In the genomic region with DNA sequence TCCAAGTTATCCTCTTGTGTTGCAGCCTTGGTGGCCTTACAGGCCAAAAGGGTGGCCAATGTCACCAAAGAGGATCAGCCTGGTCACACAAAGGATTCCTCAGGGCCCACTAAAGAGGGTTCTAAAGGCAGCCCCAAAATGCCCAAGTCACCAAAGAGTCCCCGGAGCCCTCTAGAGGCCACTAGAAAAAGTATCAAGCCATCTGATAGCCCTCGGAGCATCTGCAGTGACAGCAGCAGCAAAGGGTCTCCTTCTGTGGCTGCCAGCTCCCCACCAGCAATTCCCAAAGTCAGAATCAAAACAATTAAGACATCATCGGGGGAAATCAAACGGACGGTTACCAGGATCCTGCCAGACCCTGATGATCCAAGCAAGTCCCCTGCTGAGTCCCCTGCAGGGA, we compare ENCODE assay signal across 12 mouse cellular contexts. TPM values are rescaled to one million over a fixed set of nuclear protein-coding genes. Genes with fewer than 3 reads are reported as not detected.
DNase-seq lines count a peak whose midpoint lies in the region; ATAC-seq and TF ChIP-seq lines count a peak whose summit lies in the region.
"Had no signal": no experiment of that assay in that cellular context is flagged by ENCODE, and none has a peak within 500 bp of the region (broad histone marks: within the 10 kb centered on the region; RNA-seq: fewer than 3 reads in every experiment).

No protein-coding gene starts in this region.

- no peaks in the 10 kb centered on the region for H3K4me1 ChIP-seq in heart, postnatal 0 days (ENCODE audit: control insufficient read depth, insufficient read depth)
- no peaks in the 10 kb centered on the region for H3K4me1 ChIP-seq in lung, postnatal 0 days (ENCODE audit: insufficient read depth, low read depth, low read length)
- H3K4me1 ChIP-seq: limb, embryonic 15.5 days; midbrain, embryonic 10.5 days had no signal

- 58% methylated on average over 5 of the region's 5 CpGs for WGBS in heart, postnatal 0 days
- WGBS in lung, postnatal 0 days, result 71% methylated on average over 5 of the region's 5 CpGs

- no peak for DNase-seq in heart, postnatal 0 days (ENCODE audit: low spot score)
- no peak for DNase-seq in heart, postnatal 4 days
- DNase-seq in lung, postnatal 0 days (ENCODE audit: low spot score), result no peak
- no peak for DNase-seq in lung, postnatal 14 days
- DNase-seq in cerebellum, adult 18-20 months, result peak; percentile 26 to 32
- peak; percentile 11 for DNase-seq in retina, postnatal 1 day
- DNase-seq in gastrocnemius, adult 18-20 months (ENCODE audit: low spot score), result no peak
- DNase-seq in ovary, postnatal 36 days (ENCODE audit: low spot score), result no peak

- TF ChIP-seq CTCF in heart, postnatal 0 days (IDR thresholded peaks at IDR 0.05; ENCODE audit: low read depth), result peak; percentile 30
- TF ChIP-seq CTCF in lung, postnatal 0 days (IDR thresholded peaks at IDR 0.05), result peak; percentile 49

- no peak for TF ChIP-seq EP300 in heart, postnatal 0 days (IDR thresholded peaks at IDR 0.05; ENCODE audit: low read depth)
- no peak for TF ChIP-seq EP300 in lung, postnatal 0 days (IDR thresholded peaks at IDR 0.05)

- no peak overlapping the region for H3K4me2 ChIP-seq in heart, postnatal 0 days (ENCODE audit: low read depth, low read length)
- H3K4me2 ChIP-seq in lung, postnatal 0 days (replicated peaks; ENCODE audit: low read depth, low read length), result no peak overlapping the region
- H3K4me2 ChIP-seq: hindbrain, embryonic 14.5 days; limb, embryonic 15.5 days had no signal

- H3K9me3 ChIP-seq in heart, postnatal 0 days (replicated peaks; ENCODE audit: control insufficient read depth, low read length), result no peaks in the 10 kb centered on the region
- H3K9me3 ChIP-seq in lung, postnatal 0 days (ENCODE audit: low read length), result no peaks in the 10 kb centered on the region
- H3K9me3 ChIP-seq: limb, embryonic 15.5 days; midbrain, embryonic 10.5 days had no signal

- no peak for ATAC-seq in heart, postnatal 0 days (ENCODE audit: insufficient read depth, low read depth)
- ATAC-seq in lung, postnatal 0 days, result no peak

- no peak overlapping the region for H3K9ac ChIP-seq in heart, postnatal 0 days (replicated peaks; ENCODE audit: low read depth, low read length)
- H3K9ac ChIP-seq in lung, postnatal 0 days (replicated peaks; ENCODE audit: low read depth), result no peak overlapping the region
- H3K9ac ChIP-seq: hindbrain, embryonic 14.5 days; limb, embryonic 15.5 days had no signal

- peaks cover 62% of the 10 kb centered on the region for H3K36me3 ChIP-seq in heart, postnatal 0 days (replicated peaks; ENCODE audit: control insufficient read depth, insufficient read depth, low read length)
- peaks cover 27% of the 10 kb centered on the region for H3K36me3 ChIP-seq in lung, postnatal 0 days (ENCODE audit: insufficient read depth, low read length)

- H3K27me3 ChIP-seq in heart, postnatal 0 days (ENCODE audit: control insufficient read depth, insufficient read depth, low read length), result no peaks in the 10 kb centered on the region
- H3K27me3 ChIP-seq in lung, postnatal 0 days (replicated peaks; ENCODE audit: insufficient read depth, low read length), result no peaks in the 10 kb centered on the region
- H3K27me3 ChIP-seq: limb, embryonic 15.5 days had no signal

- H3K27ac ChIP-seq in heart, postnatal 0 days (ENCODE audit: low read depth), result no peak overlapping the region
- H3K27ac ChIP-seq in lung, postnatal 0 days (ENCODE audit: low read length), result no peak overlapping the region
- H3K27ac ChIP-seq: hindbrain, embryonic 14.5 days; limb, embryonic 15.5 days; midbrain, embryonic 10.5 days had no signal

- H3K4me3 ChIP-seq in heart, postnatal 0 days (ENCODE audit: low read depth, low read length), result no peak overlapping the region
- no peak overlapping the region for H3K4me3 ChIP-seq in lung, postnatal 0 days (ENCODE audit: low read depth, low read length)
- H3K4me3 ChIP-seq: erythroblast, embryonic 14.5 days; limb, embryonic 15.5 days; midbrain, embryonic 10.5 days had no signal

RNA-seq across cellular contexts. Expression of a gene that starts 30.6 kb away (rescaled TPM):
- total RNA-seq in heart, postnatal 0 days (2014; rRNA removed; ENCODE audit: low replicate concordance), result 23.7 and 37.0 TPM in 2 replicates
- polyA plus RNA-seq in heart, postnatal 0 days (2015; fragmentation: Nextera tagmentation; extraction: Ambion mirVana), result 3.9 and 4.1 TPM in 2 replicates
- total RNA-seq in heart, postnatal 4 days (2021), result 10 to 100 TPM; 18.4 to 23.6 TPM
- polyA plus RNA-seq in lung, postnatal 0 days (2015; fragmentation: Nextera tagmentation; extraction: Ambion mirVana), result 6.4 and 6.6 TPM in 2 replicates
- total RNA-seq in gastrocnemius, adult 18-20 months (2021), result 10 to 100 TPM; 15.2 to 15.5 TPM

RNA-seq across cellular contexts. Expression of a gene that starts 33.3 kb away (rescaled TPM):
- 42.9 and 70.8 TPM in 2 replicates for total RNA-seq in heart, postnatal 0 days (2014; rRNA removed; ENCODE audit: low replicate concordance)
- 18.3 and 19.1 TPM in 2 replicates for polyA plus RNA-seq in heart, postnatal 0 days (2015; fragmentation: Nextera tagmentation; extraction: Ambion mirVana)
- 10 to 100 TPM; 95.9 to 96.8 TPM for total RNA-seq in heart, postnatal 4 days (2021)
- 0.70 and 0.80 TPM in 2 replicates for polyA plus RNA-seq in lung, postnatal 0 days (2015; fragmentation: Nextera tagmentation; extraction: Ambion mirVana)
- total RNA-seq in gastrocnemius, adult 18-20 months (2021), result 100 to 1,000 TPM; 286 to 347 TPM

Comparison
In these comparisons a context has a peak if more than half of its experiments do, and no peak if none do; other contexts are left out.
1. DNase-seq: peak in cerebellum, adult 18-20 months (2 of 2) and retina, postnatal 1 day (single experiment); none in heart, postnatal 0 days (single experiment), heart, postnatal 4 days (single experiment), lung, postnatal 0 days (single experiment), lung, postnatal 14 days (single experiment), gastrocnemius, adult 18-20 months (single experiment) and ovary, postnatal 36 days (single experiment).